Mouse (Mus musculus) urinary bladder, postnatal 10 days (tissue): ENCODE data around the gene Klf9.
"Not testable (repeated sequence)": the region's sequence is repeated elsewhere in the genome, so short reads cannot be mapped to it uniquely, and the experiment has no call there.

Source experiments
- DNase-seq: peaks from one replicate; pipeline ENCODE4 v3.0.0; 2022; ENCODE audit warnings: low spot score

Gene Klf9

GRCm38 (mm10) chr19:23139756-23140470 is 1.1 kb upstream of the Klf9 start:
- no peak for DNase-seq

- DNase-seq: peak; percentile 62
These were observed 610 bp downstream of the Klf9 start for GRCm38 (mm10) chr19:23141391-23142281.

DNA sequence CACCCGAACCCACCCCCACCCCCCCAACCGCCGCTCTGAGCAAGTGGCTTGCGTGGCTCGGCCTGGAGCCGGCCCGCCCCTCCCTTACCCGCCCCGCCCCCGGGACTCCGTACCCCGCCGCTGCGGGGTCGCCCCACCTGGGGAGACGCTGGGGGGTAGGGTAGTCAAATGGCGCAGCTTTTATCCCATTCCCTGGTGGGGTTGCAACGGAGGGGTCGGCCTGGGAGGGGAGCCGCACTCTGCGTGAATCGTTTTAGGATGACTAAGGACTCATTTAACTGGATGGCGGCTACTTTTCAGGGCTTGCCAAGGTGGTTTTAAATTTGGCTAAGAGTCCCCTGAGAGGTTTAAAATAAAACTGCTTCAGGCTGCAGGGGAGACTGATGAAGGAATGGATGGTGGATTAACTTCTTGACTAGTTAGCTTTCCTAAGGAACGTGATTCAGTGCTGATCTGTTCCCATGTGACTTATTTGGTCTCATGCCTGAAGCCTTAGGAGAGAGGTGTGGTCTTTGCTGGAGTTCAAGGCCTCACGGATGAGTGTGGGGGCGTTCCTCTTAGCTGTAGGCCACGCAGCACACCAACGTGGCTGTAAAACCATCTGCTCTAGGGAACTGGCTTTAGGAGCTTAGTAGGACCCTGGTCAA is 1.5 kb downstream of the Klf9 start:
- no peak for DNase-seq

DNA sequence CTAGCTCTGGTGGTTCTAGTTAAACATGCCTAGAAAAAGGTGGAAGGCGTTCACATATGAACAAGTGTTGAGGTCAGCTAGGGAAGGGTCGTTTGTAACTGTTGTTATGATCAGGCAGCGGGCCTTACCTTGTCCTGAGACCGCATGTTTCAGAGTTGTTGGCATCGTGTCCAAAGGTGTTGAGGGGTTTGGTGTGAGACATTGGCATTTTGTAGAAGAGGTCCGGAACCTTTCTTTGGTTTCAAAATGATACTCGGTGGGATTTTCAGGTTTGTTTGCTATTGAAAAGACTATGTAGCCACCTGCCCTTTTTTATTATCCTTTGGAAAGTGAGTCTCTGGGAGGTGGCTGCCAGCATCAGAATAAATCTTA is 2.0 kb downstream of the Klf9 start:
- no peak for DNase-seq

DNA sequence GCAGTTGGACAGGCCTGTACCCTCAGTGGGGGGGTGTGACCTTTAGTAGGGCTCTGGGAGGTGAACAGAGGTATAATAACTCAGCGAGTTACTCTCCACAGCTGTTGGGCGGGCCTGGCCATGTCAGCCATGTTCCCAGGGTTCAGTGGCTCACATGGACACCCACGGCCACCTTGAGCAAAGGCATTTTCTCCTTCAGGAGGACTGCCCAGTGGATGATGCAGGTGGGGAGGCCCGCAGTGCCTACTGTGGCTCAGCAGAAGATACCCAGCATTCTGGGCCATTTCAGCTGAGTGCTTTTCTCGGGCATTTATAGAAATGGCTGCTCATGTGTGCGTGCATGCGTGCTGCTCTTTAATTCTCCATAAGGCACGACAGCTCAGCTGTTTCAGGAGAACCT is 2.5 kb downstream of the Klf9 start:
- DNase-seq: no peak

DNA sequence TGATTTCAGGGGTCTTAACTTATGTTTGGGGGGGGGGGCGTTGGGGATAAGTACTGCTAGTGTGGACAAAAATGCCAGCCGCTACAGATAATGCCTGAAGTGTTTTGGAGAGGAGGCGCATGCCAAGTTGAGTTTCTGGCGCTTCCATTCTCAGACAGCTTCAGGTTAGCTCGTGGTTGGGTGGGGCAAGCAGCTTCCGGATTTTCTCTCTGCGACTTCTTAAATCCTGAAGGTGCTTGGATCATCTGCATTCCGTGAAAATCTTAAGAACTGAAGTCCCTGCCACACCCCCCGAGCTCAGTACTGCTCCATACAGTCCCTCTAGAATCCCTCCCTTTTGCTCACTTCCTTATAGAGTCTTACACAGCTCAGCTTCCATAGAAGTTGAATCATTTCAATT is 3.0 kb downstream of the Klf9 start:
- DNase-seq: no peak

DNA sequence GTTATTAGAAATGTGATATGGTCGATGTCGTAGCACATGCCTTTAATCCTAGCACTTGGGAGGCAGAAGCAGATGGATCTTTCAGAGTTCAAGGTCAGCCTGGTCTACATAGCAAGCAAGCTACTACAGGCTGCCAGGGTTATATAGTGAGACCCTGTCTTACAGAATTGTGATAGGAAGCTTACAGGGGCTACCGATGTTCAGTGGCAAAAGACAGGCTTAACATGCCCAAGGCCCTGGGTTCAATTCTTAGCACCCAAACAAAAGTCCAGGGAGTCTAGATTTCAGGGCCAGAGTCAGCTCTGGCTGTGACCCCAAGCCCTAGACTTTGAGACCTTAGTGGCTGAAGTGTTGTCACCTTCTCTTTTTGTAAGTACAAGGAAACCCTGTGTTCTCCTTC is 4.1 kb downstream of the Klf9 start:
- no peak for DNase-seq

- not testable (repeated sequence) for DNase-seq
These were observed 4.5 kb downstream of the Klf9 start for GRCm38 (mm10) chr19:23145575-23145974.

DNA sequence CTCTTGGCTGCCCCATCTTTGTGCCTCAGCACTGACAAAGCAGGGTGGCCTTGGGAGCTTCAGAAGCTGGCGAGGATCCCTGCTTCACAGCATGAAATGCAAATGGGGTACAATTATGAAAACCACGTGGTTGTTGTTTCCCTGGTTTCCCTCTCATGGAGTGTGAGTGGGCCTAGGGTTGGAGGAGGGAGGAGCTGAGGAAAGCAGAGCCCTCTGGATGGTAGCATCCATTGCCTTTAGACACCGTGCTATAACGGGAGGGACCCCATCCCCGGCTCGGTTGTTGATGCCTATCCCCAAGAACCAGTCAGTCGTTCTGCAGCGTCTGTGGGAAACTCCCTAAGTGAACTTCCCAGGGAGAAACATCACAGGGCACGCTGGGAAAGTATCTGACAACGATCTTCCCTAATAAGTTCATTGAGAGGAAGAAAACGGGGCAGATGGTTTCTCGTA is 5.4 kb downstream of the Klf9 start:
- DNase-seq: no peak

- DNase-seq: no peak
These were observed 6.3 kb downstream of the Klf9 start for GRCm38 (mm10) chr19:23147026-23147966.

GRCm38 (mm10) chr19:23149465-23150410 is 8.7 kb downstream of the Klf9 start:
- DNase-seq: no peak

DNA sequence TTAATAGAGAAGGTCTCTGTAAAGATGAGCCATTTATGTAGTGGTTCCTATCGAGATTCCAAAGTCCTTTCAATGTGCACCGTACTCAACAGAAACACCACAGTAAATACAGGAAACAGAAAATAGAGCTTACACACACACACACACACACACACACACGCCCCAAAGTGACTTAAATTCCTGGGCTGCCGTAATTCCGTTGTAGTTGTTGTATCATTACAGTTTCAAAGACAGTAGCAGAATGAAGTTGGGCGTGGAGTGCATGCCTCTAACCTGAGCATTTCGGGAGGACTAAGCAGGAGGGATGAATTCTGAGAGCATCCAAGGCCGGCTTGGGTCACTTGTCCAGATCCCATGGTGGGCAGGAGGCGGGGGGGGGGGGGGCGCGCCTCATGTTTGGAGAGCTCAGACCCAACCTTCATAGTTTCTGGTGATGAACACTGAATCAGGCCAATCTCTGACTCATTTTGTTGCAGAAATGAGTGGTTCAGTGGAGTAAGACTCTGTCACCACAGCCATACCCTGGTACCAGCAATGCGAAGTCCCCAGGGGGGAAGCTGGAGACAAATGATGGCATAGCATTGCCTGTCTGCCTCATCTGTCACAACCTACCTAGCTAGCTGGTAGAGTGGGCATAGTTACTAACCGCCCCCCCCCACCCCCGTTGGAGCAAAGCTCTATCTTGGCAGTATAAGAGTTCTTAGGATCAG is 9.7 kb downstream of the Klf9 start:
- DNase-seq: no peak

DNA sequence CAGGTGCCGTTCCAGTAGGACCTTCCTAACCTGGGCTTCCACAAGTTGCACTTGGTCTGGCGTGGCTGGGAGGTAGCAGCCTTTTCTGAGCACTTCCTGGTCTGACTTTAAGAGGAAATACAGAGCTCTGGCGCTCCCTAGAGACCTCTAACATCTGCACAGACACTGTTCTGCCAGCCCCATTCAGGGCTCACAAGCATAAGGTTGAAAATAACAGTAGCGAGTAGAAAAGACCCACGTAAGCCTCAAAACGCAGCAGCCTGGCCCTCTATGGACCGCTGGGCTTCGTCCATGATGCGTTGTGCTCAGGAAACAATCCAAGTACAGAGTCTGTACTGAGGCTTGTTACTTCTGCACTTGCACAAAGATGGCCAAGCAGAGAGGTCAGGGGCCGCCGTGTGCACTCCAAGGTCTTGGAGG is 10.6 kb downstream of the Klf9 start:
- no peak for DNase-seq

DNA sequence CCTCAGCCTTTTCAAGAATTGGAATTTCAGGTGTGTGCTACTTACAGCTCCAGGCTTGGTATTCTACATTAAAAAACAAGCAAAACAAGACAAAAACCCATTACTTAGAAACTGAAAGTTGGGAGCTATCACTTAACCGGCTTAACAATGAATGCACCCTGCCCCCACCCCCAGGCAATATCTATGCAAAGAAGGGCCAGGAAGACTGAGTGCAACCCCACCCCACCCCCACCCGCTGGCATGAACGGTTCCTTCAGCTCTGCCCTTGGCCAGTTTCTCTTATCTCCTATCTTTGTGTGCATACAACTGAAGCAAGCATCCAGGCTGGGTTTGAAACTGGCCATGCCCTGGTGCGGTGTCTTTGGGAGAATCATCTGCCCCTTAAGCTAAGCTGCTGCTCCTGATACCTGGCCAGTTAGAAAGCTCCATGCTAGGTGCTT is 11.2 kb downstream of the Klf9 start:
- DNase-seq: no peak

DNA sequence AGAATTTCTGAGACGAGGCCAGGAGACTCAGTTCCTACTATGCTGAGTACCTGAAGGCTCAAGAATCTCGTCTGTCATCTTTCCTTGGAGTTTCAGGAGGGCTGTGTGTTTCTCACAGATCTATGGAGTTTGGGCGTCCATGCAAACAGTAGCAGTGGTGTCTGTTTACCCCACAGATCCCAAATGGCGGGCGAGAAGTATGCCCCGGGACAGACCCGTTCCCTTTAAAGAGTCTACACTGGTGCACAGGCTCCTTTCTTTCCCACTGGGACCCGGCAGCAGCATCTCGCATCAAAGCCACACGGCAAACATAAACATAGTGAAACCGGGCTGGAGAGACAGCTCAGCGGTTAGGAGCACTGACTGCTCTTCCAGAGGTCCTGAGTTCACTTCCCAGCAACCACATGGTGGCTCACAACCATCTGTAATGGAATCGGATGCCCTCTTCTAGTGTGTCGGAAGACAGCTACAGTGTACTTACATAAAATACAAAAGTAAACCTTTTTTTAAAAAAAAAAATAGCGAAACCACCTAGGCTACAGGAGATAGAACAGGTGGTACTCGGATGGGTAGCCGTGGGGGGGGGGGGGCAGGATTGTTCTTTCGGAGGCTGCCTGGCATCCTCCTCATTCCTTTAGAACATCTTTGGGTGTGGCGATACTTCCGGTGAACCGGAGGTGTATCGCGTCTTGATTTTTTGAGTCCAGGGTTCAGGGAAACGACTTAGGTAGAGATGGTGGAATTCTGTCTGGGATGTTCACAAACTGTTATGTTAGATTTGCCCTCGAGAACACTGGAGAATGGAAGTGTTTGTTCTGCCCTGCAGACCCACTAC is 12.0 kb downstream of the Klf9 start:
- DNase-seq: no peak

GRCm38 (mm10) chr19:23153606-23154127 is 12.6 kb downstream of the Klf9 start:
- no peak for DNase-seq

- DNase-seq: no peak
These were observed 18.9 kb downstream of the Klf9 start for GRCm38 (mm10) chr19:23159780-23160395.

- no peak for DNase-seq
These were observed 21.4 kb downstream of the Klf9 start for GRCm38 (mm10) chr19:23162387-23162809.
